In genomic region chr4:141556163-141556562, GRCm38 (mm10) we compare ENCODE assay signal across 6 mouse cellular contexts. TPM values are rescaled to one million over a fixed set of nuclear protein-coding genes. Genes with fewer than 3 reads are reported as not detected.
A peak's percentile ranks its signal among the peaks of the same experiment; 100 is the strongest.
DNase-seq lines count a peak whose midpoint lies in the region; ATAC-seq lines count a peak whose summit lies in the region.
"Not testable (repeated sequence)": the region's sequence is repeated elsewhere in the genome, so short reads cannot be mapped to it uniquely, and the experiment has no call there.

No protein-coding gene starts in this region.

- not testable (repeated sequence) for H3K27me3 ChIP-seq in embryonic facial prominence, embryonic 15.5 days; hindbrain, embryonic 12.5 days; midbrain, embryonic 12.5 days; midbrain, embryonic 15.5 days (replicated peaks); neural tube, embryonic 14.5 days (ENCODE audit: control insufficient read depth, insufficient read depth, low read length)

- DNase-seq in brain, adult 2 months (ENCODE audit: low read depth, low spot score): peak; percentile 50

- not testable (repeated sequence) for H3K9me3 ChIP-seq in embryonic facial prominence, embryonic 15.5 days (replicated peaks); hindbrain, embryonic 12.5 days (replicated peaks); midbrain, embryonic 12.5 days; midbrain, embryonic 15.5 days; neural tube, embryonic 14.5 days (ENCODE audit: control insufficient read depth, low read length)

- H3K9ac ChIP-seq in embryonic facial prominence, embryonic 15.5 days; hindbrain, embryonic 12.5 days; midbrain, embryonic 12.5 days (replicated peaks); midbrain, embryonic 15.5 days; neural tube, embryonic 14.5 days (replicated peaks; ENCODE audit: low read depth, low read length): not testable (repeated sequence)

- not testable (repeated sequence) for H3K36me3 ChIP-seq in embryonic facial prominence, embryonic 15.5 days; hindbrain, embryonic 12.5 days; midbrain, embryonic 12.5 days; midbrain, embryonic 15.5 days (replicated peaks); neural tube, embryonic 14.5 days (ENCODE audit: control insufficient read depth, insufficient read depth, low read length)

- 78% methylated on average over 6 of the region's 6 CpGs for WGBS in embryonic facial prominence, embryonic 15.5 days
- 85% methylated on average over 6 of the region's 6 CpGs for WGBS in hindbrain, embryonic 12.5 days
- 87% methylated on average over 6 of the region's 6 CpGs for WGBS in midbrain, embryonic 12.5 days
- 77% methylated on average over 6 of the region's 6 CpGs for WGBS in midbrain, embryonic 15.5 days
- 65% methylated on average over 5 of the region's 6 CpGs for WGBS in neural tube, embryonic 14.5 days

- not testable (repeated sequence) for H3K4me3 ChIP-seq in embryonic facial prominence, embryonic 15.5 days (replicated peaks); hindbrain, embryonic 12.5 days; midbrain, embryonic 12.5 days; midbrain, embryonic 15.5 days; neural tube, embryonic 14.5 days (ENCODE audit: low read depth, low read length)

- H3K27ac ChIP-seq in embryonic facial prominence, embryonic 15.5 days (replicated peaks): 0 out of 2 replicates have a peak overlapping the region, but pooled peaks have one; percentile 48
- peak overlapping the region; percentile 24; the same call in 1 of the 2 replicates for H3K27ac ChIP-seq in hindbrain, embryonic 12.5 days
- 0 out of 2 replicates have a peak overlapping the region, but pooled peaks have one; percentile 4 for H3K27ac ChIP-seq in midbrain, embryonic 12.5 days (replicated peaks)
- H3K27ac ChIP-seq in midbrain, embryonic 15.5 days: peak overlapping the region; percentile 23; the same call in 1 of the 2 replicates
- not testable (repeated sequence) for H3K27ac ChIP-seq in neural tube, embryonic 14.5 days (ENCODE audit: low read depth, low read length)

- peaks cover 35% of the 10 kb centered on the region for H3K4me1 ChIP-seq in embryonic facial prominence, embryonic 15.5 days
- H3K4me1 ChIP-seq in hindbrain, embryonic 12.5 days: peaks cover 19% of the 10 kb centered on the region
- peaks cover 14% of the 10 kb centered on the region for H3K4me1 ChIP-seq in midbrain, embryonic 12.5 days
- peaks cover 18% of the 10 kb centered on the region for H3K4me1 ChIP-seq in midbrain, embryonic 15.5 days
- H3K4me1 ChIP-seq in neural tube, embryonic 14.5 days (ENCODE audit: control insufficient read depth, insufficient read depth, low read length): not testable (repeated sequence)

- H3K4me2 ChIP-seq in embryonic facial prominence, embryonic 15.5 days (replicated peaks); hindbrain, embryonic 12.5 days (replicated peaks); midbrain, embryonic 12.5 days (replicated peaks); midbrain, embryonic 15.5 days; neural tube, embryonic 14.5 days (ENCODE audit: low read depth, low read length): not testable (repeated sequence)

- not testable (repeated sequence) for ATAC-seq in embryonic facial prominence, embryonic 15.5 days (ENCODE audit: insufficient number of reproducible peaks, low FRiP score, low TSS enrichment, low read depth); midbrain, embryonic 12.5 days (ENCODE audit: low FRiP score, low read depth); midbrain, embryonic 15.5 days (replicated peaks)
- ATAC-seq in hindbrain, embryonic 12.5 days (ENCODE audit: low FRiP score): peak; percentile 49
- ATAC-seq in neural tube, embryonic 14.5 days (ENCODE audit: low read depth): peak; percentile 44; the same call in 1 of the 2 replicates

RNA-seq across cellular contexts. Expression of gene Spen, which starts 17.8 kb away (rescaled TPM):
- 10.8 and 10.9 TPM in 2 replicates for polyA plus RNA-seq in embryonic facial prominence, embryonic 15.5 days (2015; fragmentation: Nextera tagmentation; extraction: Ambion mirVana)
- 21.7 and 23.7 TPM in 2 replicates for polyA plus RNA-seq in hindbrain, embryonic 12.5 days (2016; fragmentation: Nextera tagmentation; extraction: Ambion mirVana)
- polyA plus RNA-seq in midbrain, embryonic 12.5 days (2016; fragmentation: Nextera tagmentation; extraction: Ambion mirVana): 22.2 and 24.2 TPM in 2 replicates
- 19.4 and 20.0 TPM in 2 replicates for polyA plus RNA-seq in midbrain, embryonic 15.5 days (2015; fragmentation: Nextera tagmentation; extraction: Ambion mirVana)
- 21.7 and 23.9 TPM in 2 replicates for polyA plus RNA-seq in neural tube, embryonic 14.5 days (2014; fragmentation: Nextera tagmentation; extraction: Ambion mirVana)

RNA-seq across cellular contexts. Expression of gene Fblim1, which starts 49.7 kb away (rescaled TPM):
- 30.8 and 32.3 TPM in 2 replicates for polyA plus RNA-seq in embryonic facial prominence, embryonic 15.5 days (2015; fragmentation: Nextera tagmentation; extraction: Ambion mirVana)
- 49.1 and 57.9 TPM in 2 replicates for polyA plus RNA-seq in hindbrain, embryonic 12.5 days (2016; fragmentation: Nextera tagmentation; extraction: Ambion mirVana)
- polyA plus RNA-seq in midbrain, embryonic 12.5 days (2016; fragmentation: Nextera tagmentation; extraction: Ambion mirVana): 22.2 and 28.7 TPM in 2 replicates
- polyA plus RNA-seq in midbrain, embryonic 15.5 days (2015; fragmentation: Nextera tagmentation; extraction: Ambion mirVana): 35.2 and 41.0 TPM in 2 replicates
- polyA plus RNA-seq in neural tube, embryonic 14.5 days (2014; fragmentation: Nextera tagmentation; extraction: Ambion mirVana): 29.1 and 32.9 TPM in 2 replicates
